Mouse (Mus musculus): ENCODE measurements at regions not wholly inside any gene's neighbourhood (a gene's known extent, or its start where the extent isn't known, plus 50 kb on each side); places are given as distances from the start of the nearest gene placed in this dataset.

DNA sequence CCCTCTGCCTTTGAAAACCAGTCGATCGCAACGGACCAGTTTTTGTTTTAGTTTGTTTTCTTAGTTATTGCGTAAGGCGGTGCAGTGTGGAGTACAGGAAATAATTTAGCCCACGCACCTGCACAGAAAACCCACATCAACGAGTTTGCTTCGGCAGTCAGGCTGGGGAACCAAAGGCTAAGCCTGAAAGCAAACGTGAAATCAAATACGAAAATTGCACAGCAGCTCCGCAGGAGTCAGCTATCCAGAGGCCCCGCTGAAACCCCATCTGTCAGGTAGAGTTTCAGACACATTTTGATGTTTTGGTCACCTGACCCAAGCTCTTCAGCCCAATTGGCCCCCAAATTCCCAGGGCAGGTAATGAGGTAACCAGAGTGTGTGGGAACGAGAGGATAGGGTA lies 435.6 kb upstream of the Atp11b start:
- DNase-seq (ENCODE audit: low spot score): peak; percentile 9

DNA sequence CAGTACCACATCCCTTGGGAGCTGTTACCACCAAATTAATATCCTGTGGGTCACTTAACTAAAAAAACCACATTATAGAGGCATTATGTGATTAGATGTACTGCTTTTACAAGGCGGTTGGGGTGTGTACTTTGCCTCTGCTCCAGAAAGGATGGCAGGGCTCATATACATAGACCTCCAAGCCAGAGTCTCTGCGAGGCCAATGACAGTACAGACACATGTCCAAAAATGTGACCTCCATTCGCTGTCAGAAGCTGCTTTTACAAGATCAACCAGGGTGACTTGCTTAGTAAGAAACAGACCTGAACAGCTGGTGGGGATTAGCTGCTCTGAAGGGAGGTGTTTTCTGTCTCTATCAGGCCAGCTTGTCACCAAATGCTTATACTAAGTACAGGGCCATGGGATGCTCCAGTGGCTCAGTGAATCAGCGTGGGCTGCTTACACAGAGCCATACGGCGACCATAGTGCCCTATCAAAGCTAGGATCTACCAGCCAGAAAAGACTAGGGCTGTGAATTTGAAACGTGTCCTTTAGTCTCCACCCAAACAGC lies 433.0 kb upstream of the Atp11b start:
- no peak for DNase-seq (ENCODE audit: low spot score)

DNA sequence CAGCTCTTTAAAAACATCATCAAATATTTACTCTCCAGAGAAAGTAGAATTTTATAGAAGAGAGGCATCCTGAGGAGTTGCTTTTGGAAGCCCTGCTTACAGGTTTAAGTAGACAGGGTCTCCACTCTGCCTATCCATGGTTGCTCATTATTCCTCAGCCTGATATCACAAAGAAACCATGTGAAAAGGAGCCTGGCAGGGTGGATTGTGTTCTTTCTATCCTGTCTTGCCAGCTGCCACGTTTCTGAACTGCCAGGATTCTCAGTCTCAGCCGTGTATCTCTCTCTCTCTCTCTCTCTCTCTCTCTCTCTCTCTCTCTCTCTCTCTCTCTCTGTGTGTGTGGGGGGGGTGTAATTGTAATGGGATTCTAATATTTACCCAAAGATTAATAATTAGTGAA lies 431.9 kb upstream of the Atp11b start:
- DNase-seq (ENCODE audit: low spot score): no peak

DNA sequence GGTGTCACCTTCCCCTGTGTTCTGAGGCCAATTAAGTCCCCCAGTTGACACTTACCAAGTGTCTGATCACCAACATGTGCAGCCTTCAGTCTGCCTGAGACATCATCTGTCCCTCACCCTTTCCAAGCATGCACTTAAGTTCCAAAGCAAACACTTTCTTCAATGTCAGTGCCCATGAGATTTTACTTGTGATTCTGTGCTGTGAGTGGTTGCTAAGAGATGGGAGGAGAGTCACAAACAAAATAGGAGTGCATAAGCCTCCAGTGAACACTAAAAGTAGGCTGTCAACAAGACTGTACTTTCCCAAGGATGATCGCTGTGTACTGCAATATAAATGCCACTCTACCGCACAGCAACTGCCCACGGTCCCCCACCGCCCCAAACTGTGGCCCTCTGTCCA lies 431.0 kb upstream of the Atp11b start:
- DNase-seq (ENCODE audit: low spot score): no peak

DNA sequence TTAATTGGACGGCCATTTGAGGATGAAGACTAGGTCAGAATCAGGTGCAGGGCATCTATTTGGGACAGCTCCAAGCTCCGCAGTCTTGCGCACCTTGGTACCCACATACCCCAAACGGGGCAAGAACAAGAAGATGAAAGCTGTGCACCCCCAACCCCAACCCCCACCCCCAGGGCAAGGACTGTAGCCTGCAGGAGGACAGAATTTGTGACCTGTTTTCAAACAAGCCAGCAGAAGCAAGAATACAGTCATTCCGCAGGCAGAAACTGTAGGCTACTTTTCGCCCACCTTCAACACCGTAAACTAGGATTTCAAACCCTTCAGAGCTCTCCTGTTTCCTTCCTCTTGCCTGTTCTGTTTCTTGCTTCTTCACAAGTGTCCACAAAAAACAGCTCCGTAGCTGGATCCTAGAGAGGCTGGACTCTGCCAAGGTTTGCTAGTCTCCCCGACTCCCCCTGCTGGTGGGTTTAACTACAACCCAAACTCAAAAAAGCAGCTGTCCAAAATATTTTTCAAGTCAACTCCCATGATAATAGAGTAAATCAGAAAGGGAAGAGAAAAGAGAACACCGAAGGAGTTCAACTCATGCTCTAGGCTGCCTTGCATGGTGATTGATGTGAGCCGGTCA lies 430.3 kb upstream of the Atp11b start:
- peak; percentile 52 for DNase-seq (ENCODE audit: low spot score)

DNA sequence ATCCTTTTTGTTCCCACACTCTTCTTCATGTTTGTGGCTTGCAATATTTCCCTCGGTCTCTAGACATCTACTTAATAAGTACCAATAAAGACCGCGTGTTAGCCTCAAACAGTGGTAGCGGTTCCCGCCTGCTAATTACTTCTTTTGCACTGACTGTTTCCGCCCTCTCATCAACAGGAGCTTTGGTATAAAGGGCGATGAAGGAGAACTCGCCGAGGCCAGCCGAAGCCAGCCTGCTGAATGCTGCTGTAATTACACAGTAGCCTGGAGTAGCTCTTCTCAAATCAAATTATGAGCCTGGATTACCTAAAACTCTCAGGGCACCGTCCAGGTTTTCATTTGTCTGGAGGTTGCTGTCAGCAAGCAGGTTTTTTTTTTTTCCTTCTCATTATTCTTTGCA lies 429.7 kb upstream of the Atp11b start:
- DNase-seq (ENCODE audit: low spot score): no peak

DNA sequence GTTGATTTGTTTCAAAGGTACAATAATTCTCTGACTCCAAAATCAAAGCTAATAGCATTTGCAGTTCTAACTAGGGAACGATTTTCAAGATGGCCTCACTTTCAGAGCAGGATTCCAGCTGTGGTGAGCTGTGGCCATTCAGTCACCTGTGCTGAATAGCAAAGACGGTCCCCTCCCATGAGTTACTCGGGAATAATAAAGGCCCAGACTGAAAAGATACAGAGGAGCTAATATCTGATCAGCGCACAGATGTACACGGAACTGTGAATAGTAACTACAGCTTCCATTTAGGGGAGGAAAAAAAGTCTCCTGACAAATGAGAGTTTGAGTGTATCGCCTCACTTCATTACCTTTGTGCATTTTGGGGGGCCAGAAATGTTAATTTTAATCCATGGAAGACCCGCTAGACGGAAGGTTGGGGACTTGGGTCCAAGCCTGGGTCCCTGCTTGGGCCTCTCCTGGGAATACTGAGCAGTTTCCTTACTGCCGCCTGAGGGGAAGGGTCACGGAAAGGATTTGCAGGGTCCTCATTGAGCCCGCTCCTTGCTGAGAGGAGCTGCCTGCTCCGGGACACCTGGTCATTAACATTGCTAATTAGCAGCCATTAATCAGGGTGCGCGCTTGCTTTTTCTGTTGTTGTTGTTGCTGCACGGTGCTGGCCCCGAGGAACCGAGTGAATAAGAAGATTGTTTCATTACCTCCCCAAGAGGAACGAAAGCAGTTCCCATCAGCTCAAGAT lies 421.2 kb upstream of the Atp11b start:
- DNase-seq (ENCODE audit: low spot score): no peak

DNA sequence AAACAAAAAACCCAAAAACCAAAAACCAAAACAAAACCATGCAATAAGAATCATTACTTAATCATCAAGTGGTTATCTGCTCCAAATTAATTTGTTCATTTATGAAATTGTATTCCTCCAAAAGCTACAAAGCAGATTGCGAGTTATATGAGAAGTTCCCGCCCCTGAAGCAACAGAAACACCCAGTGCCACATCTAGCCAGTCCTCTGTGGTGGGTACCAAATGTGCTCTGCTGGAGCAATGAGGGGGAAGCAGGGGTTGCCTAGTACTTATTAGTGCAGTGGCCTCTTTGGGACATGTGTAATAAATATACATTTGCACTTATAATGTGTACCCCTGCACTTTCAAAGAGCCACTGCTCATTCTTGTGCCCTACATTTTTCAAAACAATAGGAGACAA lies 419.9 kb upstream of the Atp11b start:
- DNase-seq (ENCODE audit: low spot score): no peak

DNA sequence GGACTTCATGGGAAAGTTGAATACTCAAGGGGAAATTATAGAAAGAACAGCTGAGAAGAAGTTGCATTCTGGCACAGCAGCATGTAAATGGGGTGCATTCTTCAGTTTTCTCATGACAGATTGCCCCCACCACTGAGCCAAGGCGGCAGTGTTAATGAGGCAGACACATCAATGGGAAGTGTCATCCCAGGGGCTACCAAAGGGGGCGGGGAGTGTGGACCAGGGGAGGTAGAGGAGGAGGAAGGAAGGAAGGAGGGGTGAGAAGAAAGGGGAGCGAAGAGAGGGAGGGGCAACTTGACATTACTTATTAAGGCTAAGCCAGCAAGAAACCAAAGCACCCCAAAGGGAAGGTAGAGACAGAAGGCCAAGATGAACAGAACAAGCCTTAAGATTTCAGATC lies 419.4 kb upstream of the Atp11b start:
- no peak for DNase-seq (ENCODE audit: low spot score)

DNA sequence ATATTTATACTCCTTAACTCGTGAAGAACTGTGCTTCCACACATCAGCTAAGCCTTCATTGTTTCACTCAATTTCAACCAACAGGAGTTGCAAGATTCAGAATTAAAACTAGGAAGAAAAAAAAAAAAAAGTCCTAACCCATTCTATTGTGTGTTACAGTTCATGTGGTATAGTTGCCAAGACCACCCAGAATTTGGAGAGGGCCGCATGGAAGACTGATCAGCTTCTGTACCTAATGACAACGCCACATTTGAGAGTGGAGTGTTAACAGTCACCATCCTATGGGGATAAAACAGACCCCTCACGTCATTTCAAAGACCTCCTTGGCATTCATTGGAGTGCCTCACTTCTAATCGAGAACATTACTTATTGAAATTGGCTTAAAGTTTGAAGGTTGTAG lies 418.1 kb upstream of the Atp11b start:
- DNase-seq (ENCODE audit: low spot score): no peak

DNA sequence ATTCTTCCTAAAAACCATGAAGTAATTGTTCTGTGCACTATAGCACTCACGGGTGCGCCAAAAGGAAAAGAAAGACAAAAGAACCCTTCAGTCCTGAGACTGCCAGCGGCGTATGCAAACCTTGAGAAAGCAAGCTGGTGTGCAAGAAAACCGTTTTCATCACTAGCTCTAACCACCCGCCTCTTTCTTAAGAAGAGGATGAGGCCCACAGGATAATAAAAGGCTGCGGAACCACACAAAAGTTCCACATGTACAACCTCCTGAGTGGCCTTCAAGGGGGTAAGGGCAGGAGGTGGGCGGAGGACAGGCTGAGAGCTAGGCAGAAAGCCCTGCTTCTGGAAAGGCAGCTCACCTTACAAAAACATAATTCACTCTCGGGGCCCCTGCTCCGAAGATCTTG lies 413.4 kb upstream of the Atp11b start:
- no peak for DNase-seq (ENCODE audit: low spot score)

DNA sequence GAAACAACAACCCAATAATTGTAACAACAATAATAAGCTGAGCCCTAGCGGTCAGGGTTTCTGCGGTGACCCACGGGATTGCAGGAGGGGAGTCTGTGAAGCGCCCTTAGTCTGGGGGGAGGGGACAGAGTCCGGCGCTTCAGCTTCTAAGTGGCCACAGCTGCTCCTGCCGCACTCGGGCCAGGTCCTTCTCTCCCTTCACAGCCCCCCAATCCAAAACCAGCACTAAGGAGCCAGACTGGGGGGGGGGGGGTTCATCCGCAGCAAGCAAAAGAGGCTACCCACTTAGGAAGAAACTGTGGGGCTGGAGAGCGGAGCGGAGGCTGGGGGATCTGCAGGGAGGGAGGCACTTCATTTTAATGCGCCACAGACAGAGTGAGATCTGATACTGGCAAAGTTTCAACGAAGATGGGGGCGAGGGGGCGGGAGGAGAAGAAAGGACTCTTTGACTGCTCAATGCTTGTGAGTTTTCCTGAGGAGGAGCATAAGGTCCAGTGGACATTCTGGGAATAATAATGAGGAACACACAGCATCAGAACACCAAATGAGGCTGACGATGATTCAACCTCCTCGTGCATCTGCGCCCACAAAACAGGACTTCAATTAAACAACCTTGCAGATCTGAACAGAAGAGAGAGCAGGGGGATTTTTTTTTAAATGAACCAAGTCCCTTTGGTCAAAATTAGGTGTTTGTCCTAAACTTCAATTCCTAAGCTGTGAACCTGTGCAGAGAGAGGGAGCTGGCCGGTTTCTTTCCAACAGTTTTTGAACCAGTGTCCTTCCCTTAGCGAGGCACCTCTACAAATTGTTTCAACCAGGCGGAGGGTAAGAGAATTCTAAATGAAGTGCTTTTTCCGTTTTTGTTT lies 412.7 kb upstream of the Atp11b start:
- DNase-seq (ENCODE audit: low spot score): no peak

DNA sequence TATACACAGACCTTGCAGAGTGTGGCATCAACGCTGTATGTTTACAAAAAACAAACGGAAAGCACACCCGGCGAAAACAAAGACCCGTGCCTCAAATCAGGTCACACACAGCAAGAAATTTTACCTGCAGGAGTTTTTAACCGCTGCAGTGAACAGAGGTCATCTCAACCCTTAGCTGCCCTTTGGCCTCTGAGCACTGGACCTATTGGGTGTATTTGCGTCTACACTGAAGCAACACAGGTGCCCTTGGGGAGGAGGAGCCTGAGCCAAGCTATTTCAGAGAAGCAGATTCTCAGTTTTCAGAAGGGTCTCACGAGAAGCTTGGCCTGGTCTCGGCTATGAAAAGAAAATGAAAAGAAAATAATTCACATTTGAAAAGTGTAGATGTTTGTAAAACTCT lies 412.1 kb upstream of the Atp11b start:
- no peak for DNase-seq (ENCODE audit: low spot score)

DNA sequence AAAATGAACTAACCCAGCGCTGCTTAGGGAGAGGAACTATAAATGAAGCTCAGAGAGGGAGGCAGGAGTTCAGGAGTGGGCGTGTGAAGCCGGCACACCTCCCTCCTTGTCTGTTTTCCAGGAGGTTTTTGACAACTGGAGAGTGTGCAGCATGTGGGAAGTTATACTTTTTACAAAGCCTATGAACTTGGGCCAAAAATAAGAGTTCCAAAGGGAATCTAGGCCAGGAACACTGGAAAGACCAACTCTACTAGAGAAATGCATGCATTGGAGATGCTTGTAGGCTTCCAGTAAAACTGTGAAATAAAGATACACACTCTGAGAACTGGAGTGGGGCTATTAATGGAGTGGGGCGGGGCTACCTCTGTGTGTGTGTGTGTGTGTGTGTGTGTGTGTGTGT lies 411.3 kb upstream of the Atp11b start:
- no peak for DNase-seq (ENCODE audit: low spot score)

DNA sequence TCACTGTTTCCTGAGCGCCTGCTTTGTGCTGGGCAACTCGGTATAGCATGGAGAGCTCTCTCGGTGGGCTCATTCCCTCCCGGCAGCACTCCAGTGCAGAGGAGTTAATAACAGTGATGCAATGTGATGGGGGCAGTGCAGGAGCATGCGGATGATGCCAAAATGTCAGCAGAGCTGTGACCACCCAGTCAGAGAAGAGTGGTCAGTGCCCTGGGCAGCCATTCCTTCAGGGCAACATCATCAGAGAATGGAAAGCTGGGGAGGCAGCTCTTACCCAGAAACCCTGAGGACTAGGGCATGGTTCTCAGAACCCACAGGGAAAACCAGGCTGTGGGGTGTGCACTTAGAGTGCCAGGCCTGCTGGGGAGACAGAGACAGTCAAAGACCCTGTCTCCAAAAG lies 410.0 kb upstream of the Atp11b start:
- no peak for DNase-seq (ENCODE audit: low spot score)

DNA sequence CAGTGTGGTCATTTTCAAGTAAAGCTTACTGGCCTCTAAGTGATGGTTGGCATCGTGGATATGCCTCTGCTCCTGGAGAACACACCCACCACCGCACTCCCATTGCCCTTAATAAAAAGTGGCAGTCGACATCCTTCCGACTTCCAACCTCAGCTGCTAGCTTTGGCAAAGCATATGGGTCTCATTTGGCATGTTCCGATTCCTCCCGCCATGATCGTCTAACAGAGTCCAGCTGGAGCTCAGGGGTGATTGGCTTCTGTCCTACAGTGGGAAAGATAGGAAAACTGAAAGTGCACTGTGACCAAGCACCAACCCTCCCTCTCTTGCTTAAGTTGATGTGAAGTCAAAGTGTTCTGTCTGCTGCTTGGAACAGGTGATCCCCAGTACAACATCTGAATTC lies 404.8 kb upstream of the Atp11b start:
- no peak for DNase-seq (ENCODE audit: low spot score)

DNA sequence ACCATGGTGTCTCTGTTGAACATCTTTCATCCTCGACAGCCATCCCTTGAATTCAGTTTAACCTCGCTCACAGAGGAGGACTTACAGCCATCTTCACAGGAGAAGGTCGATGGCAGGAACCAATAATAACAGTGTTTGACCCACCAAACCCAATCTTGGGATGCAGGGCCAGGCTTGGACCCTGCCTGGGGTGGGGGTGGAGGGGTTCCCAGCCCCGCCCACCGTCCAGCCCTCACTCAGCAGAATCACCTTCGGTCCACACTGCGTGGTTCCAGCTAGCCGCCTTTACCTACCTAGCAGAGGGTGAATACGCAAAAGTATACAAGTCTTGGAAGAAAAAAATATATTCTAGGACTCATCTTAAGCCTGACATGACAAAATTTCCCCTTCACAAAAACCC lies 400.5 kb upstream of the Atp11b start:
- DNase-seq (ENCODE audit: low spot score): no peak

DNA sequence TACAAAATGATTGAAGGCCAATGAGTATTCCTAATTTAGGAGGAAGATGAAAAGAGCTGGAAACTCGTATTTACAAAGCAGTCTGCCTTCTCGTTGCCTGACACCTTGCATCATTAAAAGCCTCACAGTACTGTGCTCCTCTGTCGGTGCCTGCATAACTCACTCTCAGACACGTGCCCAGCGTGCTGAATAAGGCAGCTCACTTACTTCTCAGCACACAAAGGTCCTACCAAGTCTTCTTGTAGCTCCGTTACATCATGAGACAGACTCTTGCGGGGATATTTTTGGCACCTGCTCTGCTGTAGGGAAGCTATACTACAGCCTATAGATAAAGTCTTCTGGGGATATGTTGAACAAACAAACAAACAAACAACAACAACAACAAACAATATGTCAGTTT lies 400.0 kb upstream of the Atp11b start:
- no peak for DNase-seq (ENCODE audit: low spot score)

DNA sequence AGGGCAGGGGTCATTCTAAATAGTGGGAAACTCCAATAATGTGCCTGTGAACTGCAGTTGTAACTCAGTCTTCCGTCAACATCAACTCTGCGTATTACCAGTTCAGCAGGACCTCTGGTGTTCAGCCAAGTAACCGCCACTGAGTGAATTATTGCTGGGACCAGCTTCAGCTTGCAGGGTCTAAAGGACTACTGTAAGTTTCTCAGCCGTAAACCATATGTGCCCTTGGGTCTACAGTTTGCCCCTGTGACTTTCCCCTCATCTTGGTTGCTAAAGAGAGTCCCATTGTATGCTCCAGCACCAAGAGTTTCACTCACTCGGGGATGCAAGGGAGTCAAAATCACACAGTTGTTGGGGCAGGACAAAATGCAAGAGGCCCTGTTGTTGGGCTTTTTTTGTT lies 399.6 kb upstream of the Atp11b start:
- peak; percentile 54 for DNase-seq (ENCODE audit: low spot score)

DNA sequence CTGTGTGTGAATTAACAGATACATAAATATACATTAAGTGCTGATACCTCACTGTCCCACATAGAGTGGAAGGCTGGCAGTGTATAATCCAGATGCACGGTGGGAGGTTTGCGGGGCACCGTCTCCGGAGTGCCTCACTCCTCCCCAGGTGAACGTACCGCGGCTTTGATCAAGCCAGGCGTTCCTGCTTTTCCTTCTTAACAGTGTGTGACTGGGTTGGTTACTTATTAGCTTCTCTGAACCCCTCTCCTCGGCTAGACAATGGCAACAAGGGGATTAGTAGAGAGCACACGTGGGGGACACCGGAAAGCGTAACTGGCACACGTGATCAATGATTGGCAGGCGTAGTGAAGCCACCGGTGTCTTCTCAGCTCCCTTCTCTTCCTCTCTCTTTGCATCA lies 396.8 kb upstream of the Atp11b start:
- no peak for DNase-seq (ENCODE audit: low spot score)

DNA sequence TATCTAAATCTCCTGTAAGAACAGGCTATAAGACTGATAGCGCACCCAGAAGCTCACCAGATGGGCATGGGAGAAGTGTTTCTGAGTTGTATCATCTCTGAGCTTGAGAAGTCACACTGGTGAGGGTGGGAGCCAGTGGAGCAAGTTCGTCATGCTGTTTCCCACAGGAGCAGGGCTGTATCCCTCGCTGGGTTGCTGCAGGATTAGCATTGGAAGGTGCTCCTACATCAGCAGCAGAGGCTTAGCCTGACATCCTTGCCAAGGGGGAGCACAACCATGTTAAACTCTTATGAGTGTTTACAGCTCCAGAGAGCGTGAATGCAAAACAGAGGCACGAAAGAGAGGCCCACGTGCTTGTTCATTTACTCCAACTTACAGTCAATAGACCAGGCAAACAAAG lies 395.4 kb upstream of the Atp11b start:
- no peak for DNase-seq (ENCODE audit: low spot score)

DNA sequence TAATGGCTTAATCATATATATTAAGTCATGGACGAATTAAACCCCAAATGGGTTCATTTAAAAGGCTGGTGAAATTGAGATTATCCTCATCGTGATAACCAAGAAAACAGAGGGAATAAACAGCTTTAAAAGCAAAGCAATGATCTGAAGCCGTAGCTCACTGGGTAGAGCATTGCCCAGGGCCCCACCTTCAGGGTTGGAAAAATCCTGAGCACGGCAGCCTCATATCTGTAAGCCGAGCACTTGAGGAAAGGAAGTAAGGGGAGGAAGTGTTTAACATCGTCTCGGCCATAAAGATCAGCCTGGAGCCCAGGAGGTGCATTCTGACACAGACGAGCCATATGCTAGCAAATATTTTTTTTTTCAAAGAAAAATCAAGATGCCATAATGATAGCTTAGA lies 394.6 kb upstream of the Atp11b start:
- DNase-seq (ENCODE audit: low spot score): no peak

DNA sequence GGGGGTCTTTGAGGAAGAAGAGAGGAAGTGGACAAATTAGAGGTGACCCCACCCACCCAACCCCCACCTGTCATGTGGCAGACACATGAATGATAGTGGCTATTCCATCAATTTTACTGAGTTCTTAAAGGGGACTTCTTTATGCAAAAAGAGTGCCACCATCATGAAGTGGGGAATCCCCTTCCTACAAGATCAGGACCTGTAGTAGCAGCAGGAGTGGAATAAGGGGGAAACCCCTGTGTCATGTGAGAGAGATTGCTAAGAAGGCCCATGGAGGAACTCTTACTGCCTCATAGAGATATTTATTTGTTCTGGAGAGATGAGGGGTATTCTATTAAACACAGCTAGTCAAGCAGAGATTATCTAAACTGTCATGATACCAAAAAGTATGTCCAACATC lies 393.4 kb upstream of the Atp11b start:
- no peak for DNase-seq (ENCODE audit: low spot score)
